Mouse (Mus musculus) adrenal gland, adult 2 months (tissue): ENCODE measurements at regions not wholly inside any gene's neighbourhood (a gene's known extent, or its start where the extent isn't known, plus 50 kb on each side); places are given as distances from the start of the nearest gene placed in this dataset.
"Not testable (repeated sequence)": the region's sequence is repeated elsewhere in the genome, so short reads cannot be mapped to it uniquely, and the experiment has no call there.

Experiments
- DNase-seq: peaks from one replicate; pipeline ENCODE4 v3.0.0; 2021

- DNase-seq: peak; percentile 38
Observed at GRCm38 (mm10) chr8:109312731-109313130, 181.1 kb upstream of the Pmfbp1 start.

- DNase-seq: no peak
Observed at GRCm38 (mm10) chr8:109320955-109321354, 172.9 kb upstream of the Pmfbp1 start.

GRCm38 (mm10) chr8:109323351-109323750 is 170.5 kb upstream of the Pmfbp1 start:
- no peak for DNase-seq

GRCm38 (mm10) chr8:109324241-109324640 is 169.6 kb upstream of the Pmfbp1 start:
- DNase-seq: no peak

GRCm38 (mm10) chr8:109336203-109336602 is 157.6 kb upstream of the Pmfbp1 start:
- DNase-seq: no peak

GRCm38 (mm10) chr8:109338220-109338835 is 155.5 kb upstream of the Pmfbp1 start:
- no peak for DNase-seq

GRCm38 (mm10) chr8:109340647-109341046 is 153.2 kb upstream of the Pmfbp1 start:
- DNase-seq: not testable (repeated sequence)

GRCm38 (mm10) chr8:109355168-109355567 is 138.7 kb upstream of the Pmfbp1 start:
- DNase-seq: no peak

GRCm38 (mm10) chr8:109359396-109360051 is 134.3 kb upstream of the Pmfbp1 start:
- DNase-seq: no peak

- DNase-seq: no peak
Observed at GRCm38 (mm10) chr8:109360081-109360715, 133.6 kb upstream of the Pmfbp1 start.

- peak; percentile 14 for DNase-seq
Observed at GRCm38 (mm10) chr8:109360904-109361303, 132.9 kb upstream of the Pmfbp1 start.

GRCm38 (mm10) chr8:109361575-109362361 is 132.1 kb upstream of the Pmfbp1 start:
- no peak for DNase-seq

- no peak for DNase-seq
Observed at GRCm38 (mm10) chr8:109363185-109363845, 130.5 kb upstream of the Pmfbp1 start.

- DNase-seq: no peak
Observed at GRCm38 (mm10) chr8:109373977-109374376, 119.8 kb upstream of the Pmfbp1 start.

GRCm38 (mm10) chr8:109384881-109385280 is 108.9 kb upstream of the Pmfbp1 start:
- no peak for DNase-seq

GRCm38 (mm10) chr8:109395133-109395855 is 98.5 kb upstream of the Pmfbp1 start:
- DNase-seq: no peak

- DNase-seq: no peak
Observed at GRCm38 (mm10) chr8:109399616-109400015, 94.2 kb upstream of the Pmfbp1 start.

GRCm38 (mm10) chr8:109400192-109400591 is 93.6 kb upstream of the Pmfbp1 start:
- no peak for DNase-seq

GRCm38 (mm10) chr8:109407913-109408312 is 85.9 kb upstream of the Pmfbp1 start:
- DNase-seq: no peak

GRCm38 (mm10) chr8:109410531-109410930 is 83.3 kb upstream of the Pmfbp1 start:
- DNase-seq: peak; percentile 45

GRCm38 (mm10) chr8:109413386-109413785 is 80.4 kb upstream of the Pmfbp1 start:
- DNase-seq: no peak
